Mouse (Mus musculus): ENCODE measurements around the gene Rho. TPM values are rescaled to one million over a fixed set of nuclear protein-coding genes. Genes with fewer than 3 reads are reported as not detected.

The Rho gene
- polyA plus RNA-seq, 1 experiment from 2014 or later = 0.19 TPM

- no peak overlapping the region for H3K4me3 ChIP-seq
- no peak overlapping the region for H3K27ac ChIP-seq (replicated peaks)
- H3K4me1 ChIP-seq = peaks cover 35% of the 10 kb centered on the region
- no peaks in the 10 kb centered on the region for H3K9me3 ChIP-seq
- 69% methylated on average over 7 of the region's 7 CpGs for WGBS
- no peak overlapping the region for H3K4me2 ChIP-seq (replicated peaks)
- H3K36me3 ChIP-seq = no peaks in the 10 kb centered on the region
- H3K27me3 ChIP-seq = no peaks in the 10 kb centered on the region
- ATAC-seq (replicated peaks) = no peak
- H3K9ac ChIP-seq (replicated peaks) = no peak overlapping the region
These were observed 27.7 kb downstream of the Rho start for GRCm38 (mm10) chr6:115959151-115959691.

- H3K36me3 ChIP-seq = no peaks in the 10 kb centered on the region
- H3K4me2 ChIP-seq (replicated peaks) = no peak overlapping the region
- peaks cover 25% of the 10 kb centered on the region for H3K4me1 ChIP-seq
- H3K9ac ChIP-seq (replicated peaks) = no peak overlapping the region
- no peaks in the 10 kb centered on the region for H3K27me3 ChIP-seq
- WGBS = 95% methylated on average over 19 of the region's 19 CpGs
- no peak for ATAC-seq (replicated peaks)
- no peak overlapping the region for H3K27ac ChIP-seq (replicated peaks)
- H3K4me3 ChIP-seq = no peak overlapping the region
- no peaks in the 10 kb centered on the region for H3K9me3 ChIP-seq
These were observed 28.8 kb downstream of the Rho start for GRCm38 (mm10) chr6:115960322-115960721.

GRCm38 (mm10) chr6:115961743-115962142 is 30.2 kb downstream of the Rho start:
- no peaks in the 10 kb centered on the region for H3K9me3 ChIP-seq
- no peak overlapping the region for H3K9ac ChIP-seq (replicated peaks)
- no peak overlapping the region for H3K4me2 ChIP-seq (replicated peaks)
- ATAC-seq (replicated peaks) = no peak
- 81% methylated on average over 3 of the region's 3 CpGs for WGBS
- H3K4me3 ChIP-seq = no peak overlapping the region
- no peak overlapping the region for H3K27ac ChIP-seq (replicated peaks)
- no peaks in the 10 kb centered on the region for H3K36me3 ChIP-seq
- H3K27me3 ChIP-seq = no peaks in the 10 kb centered on the region
- H3K4me1 ChIP-seq = peaks cover 16% of the 10 kb centered on the region

GRCm38 (mm10) chr6:115962439-115963085 is 31.0 kb downstream of the Rho start:
- Histone ChIP-seq H3K4me3 (no peak overlapping the region), H3K27me3 (no peaks in the 10 kb centered on the region), H3K9ac (replicated peaks) (no peak overlapping the region), H3K36me3 (no peaks in the 10 kb centered on the region), H3K9me3 (no peaks in the 10 kb centered on the region), H3K4me1 (peaks cover 8% of the 10 kb centered on the region), H3K4me2 (replicated peaks) (no peak overlapping the region), H3K27ac (replicated peaks) (no peak overlapping the region)
- ATAC-seq (replicated peaks) = no peak
- WGBS = 48% methylated on average over 23 of the region's 23 CpGs

GRCm38 (mm10) chr6:115963656-115964055 is 32.1 kb downstream of the Rho start:
- Histone ChIP-seq H3K27me3 (no peaks in the 10 kb centered on the region), H3K4me3 (no peak overlapping the region), H3K36me3 (no peaks in the 10 kb centered on the region), H3K4me1 (peaks cover 4% of the 10 kb centered on the region; the same call in 1 of the 2 replicates), H3K9me3 (no peaks in the 10 kb centered on the region), H3K4me2 (replicated peaks) (no peak overlapping the region), H3K9ac (replicated peaks) (no peak overlapping the region), H3K27ac (replicated peaks) (no peak overlapping the region)
- ATAC-seq (replicated peaks) = no peak
- 76% methylated on average over 9 of the region's 9 CpGs for WGBS

- no peak overlapping the region for H3K4me2 ChIP-seq (replicated peaks)
- H3K36me3 ChIP-seq = no peaks in the 10 kb centered on the region
- H3K9ac ChIP-seq (replicated peaks) = no peak overlapping the region
- 94% methylated on average over 19 of the region's 19 CpGs for WGBS
- H3K27me3 ChIP-seq = no peaks in the 10 kb centered on the region
- H3K4me1 ChIP-seq = peaks cover 4% of the 10 kb centered on the region
- no peak overlapping the region for H3K4me3 ChIP-seq
- H3K27ac ChIP-seq (replicated peaks) = no peak overlapping the region
- H3K9me3 ChIP-seq = no peaks in the 10 kb centered on the region
- ATAC-seq (replicated peaks) = no peak
These were observed 34.8 kb downstream of the Rho start for GRCm38 (mm10) chr6:115966227-115966966.

- no peak; the same call in 1 of the 2 replicates for ATAC-seq (replicated peaks)
- Histone ChIP-seq H3K36me3 (no peaks in the 10 kb centered on the region), H3K9ac (replicated peaks) (no peak overlapping the region), H3K4me1 (peaks cover 14% of the 10 kb centered on the region), H3K4me2 (replicated peaks) (no peak overlapping the region), H3K27ac (replicated peaks) (no peak overlapping the region), H3K27me3 (no peaks in the 10 kb centered on the region), H3K4me3 (no peak overlapping the region), H3K9me3 (no peaks in the 10 kb centered on the region)
- 90% methylated on average over 15 of the region's 15 CpGs for WGBS
These were observed 35.8 kb downstream of the Rho start for GRCm38 (mm10) chr6:115967291-115967880.

GRCm38 (mm10) chr6:115968086-115968485 is 36.5 kb downstream of the Rho start:
- no peaks in the 10 kb centered on the region for H3K36me3 ChIP-seq
- no peak overlapping the region for H3K4me2 ChIP-seq (replicated peaks)
- no peak for ATAC-seq (replicated peaks)
- no peak overlapping the region for H3K27ac ChIP-seq (replicated peaks)
- no peak overlapping the region for H3K4me3 ChIP-seq
- H3K9ac ChIP-seq (replicated peaks) = no peak overlapping the region
- peaks cover 15% of the 10 kb centered on the region for H3K4me1 ChIP-seq
- no peaks in the 10 kb centered on the region for H3K9me3 ChIP-seq
- no peaks in the 10 kb centered on the region for H3K27me3 ChIP-seq
- WGBS = 70% methylated on average over 5 of the region's 5 CpGs

- H3K4me1 ChIP-seq = peaks cover 15% of the 10 kb centered on the region
- no peaks in the 10 kb centered on the region for H3K9me3 ChIP-seq
These were observed 37.2 kb downstream of the Rho start for GRCm38 (mm10) chr6:115968700-115969099.

GRCm38 (mm10) chr6:115969103-115969502 is 37.6 kb downstream of the Rho start:
- Histone ChIP-seq H3K4me1 (peaks cover 18% of the 10 kb centered on the region), H3K27ac (replicated peaks) (no peak overlapping the region), H3K9me3 (no peaks in the 10 kb centered on the region), H3K36me3 (no peaks in the 10 kb centered on the region), H3K4me3 (no peak overlapping the region), H3K9ac (replicated peaks) (no peak overlapping the region), H3K4me2 (replicated peaks) (no peak overlapping the region), H3K27me3 (no peaks in the 10 kb centered on the region)
- 68% methylated on average over 9 of the region's 9 CpGs for WGBS
- ATAC-seq (replicated peaks) = no peak

More at GRCm38 (mm10) chr6:115968700-115969099, 37.2 kb downstream of the Rho start:
- no peak overlapping the region for H3K9ac ChIP-seq (replicated peaks)
- no peak overlapping the region for H3K4me3 ChIP-seq
- 69% methylated on average over 6 of the region's 6 CpGs for WGBS
- H3K27me3 ChIP-seq = no peaks in the 10 kb centered on the region
- H3K4me2 ChIP-seq (replicated peaks) = no peak overlapping the region
- H3K27ac ChIP-seq (replicated peaks) = no peak overlapping the region; the same call in 1 of the 2 replicates
- no peaks in the 10 kb centered on the region for H3K36me3 ChIP-seq
- no peak for ATAC-seq (replicated peaks)

- no peak overlapping the region for H3K4me2 ChIP-seq (replicated peaks)
- no peak for ATAC-seq (replicated peaks)
These were observed 38.4 kb downstream of the Rho start for GRCm38 (mm10) chr6:115969952-115970351.

More at GRCm38 (mm10) chr6:115969952-115970351, 38.4 kb downstream of the Rho start:
- Histone ChIP-seq H3K9me3 (no peaks in the 10 kb centered on the region), H3K27ac (replicated peaks) (no peak overlapping the region), H3K36me3 (no peaks in the 10 kb centered on the region), H3K9ac (replicated peaks) (no peak overlapping the region), H3K4me1 (peaks cover 18% of the 10 kb centered on the region), H3K4me3 (no peak overlapping the region), H3K27me3 (no peaks in the 10 kb centered on the region)
- WGBS = 52% methylated on average over 5 of the region's 6 CpGs

Data from forebrain, embryonic 15.5 days (tissue).